Mouse (Mus musculus): Measurements from ENCODE around the gene Coro1b.
"Not testable (repeated sequence)": the region's sequence is repeated elsewhere in the genome, so short reads cannot be mapped to it uniquely, and the experiment has no call there.

Gene Coro1b

GRCm38 (mm10) chr19:4121097-4121805, 27.2 kb upstream of the Coro1b start:
- DNase-seq, result peak; percentile 100

GRCm38 (mm10) chr19:4121896-4122295, 26.5 kb upstream of the Coro1b start:
- DNase-seq, result not testable (repeated sequence)

DNA sequence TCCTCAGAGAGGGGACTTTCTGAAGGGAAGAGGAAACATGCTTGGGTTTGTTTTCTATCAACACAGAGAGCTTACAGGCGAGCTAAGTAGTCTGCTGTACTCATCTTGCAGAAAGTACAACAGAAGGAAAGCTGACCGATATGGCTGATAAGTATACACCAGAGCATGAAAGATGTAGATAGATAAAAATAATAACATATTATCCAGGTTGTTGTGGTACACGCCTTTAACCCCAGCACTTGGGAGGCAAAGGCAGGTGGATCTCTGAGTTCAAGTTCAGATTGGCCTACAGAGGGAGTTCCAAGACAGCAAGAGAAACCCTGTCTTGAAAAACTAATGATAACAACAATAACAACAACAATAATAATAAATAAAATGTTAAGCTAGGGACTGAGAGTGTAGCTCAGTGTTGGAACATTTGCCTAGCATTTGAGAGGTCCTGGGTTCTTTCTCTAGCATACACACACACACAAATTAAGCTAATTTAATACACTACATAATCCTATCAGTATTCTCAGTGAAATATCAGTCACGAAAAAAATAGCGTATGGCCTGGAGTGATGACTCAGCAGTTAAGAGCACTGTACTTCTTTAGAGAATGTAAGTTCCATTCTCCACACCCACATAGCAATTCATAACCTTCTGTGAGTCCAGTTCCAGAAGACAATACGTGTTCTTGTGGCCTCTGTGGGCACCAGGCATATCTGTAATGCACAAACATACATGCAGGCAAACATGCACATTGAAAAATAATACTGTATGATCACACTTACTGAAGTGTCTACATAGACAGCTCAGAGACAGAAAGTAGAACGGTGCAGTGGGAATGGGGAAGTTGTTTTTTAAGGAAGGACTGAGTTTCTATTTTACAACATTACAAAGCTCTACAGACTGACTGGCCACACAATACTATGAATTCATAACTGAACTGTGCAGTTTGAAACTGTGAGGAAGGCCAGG, 25.7 kb upstream of the Coro1b start:
- no peak for DNase-seq

DNA sequence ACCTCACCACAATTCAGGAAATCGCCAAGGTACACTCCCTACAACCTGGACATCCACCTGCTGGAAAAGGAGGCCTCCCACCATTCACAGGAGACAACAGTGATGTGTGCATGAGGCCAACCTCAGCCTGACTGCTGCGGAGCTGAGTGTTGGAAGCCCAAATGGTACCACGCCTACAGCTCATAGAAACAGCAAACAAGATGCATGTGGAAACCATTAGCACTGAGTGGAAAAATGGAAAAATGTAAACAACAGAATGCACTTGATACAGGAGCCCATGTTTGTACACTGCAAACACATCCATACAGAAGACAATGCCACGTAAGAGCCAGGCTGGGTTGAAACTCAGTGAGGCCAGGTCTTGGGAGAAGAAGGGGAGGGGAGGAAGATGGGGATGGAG, 24.0 kb upstream of the Coro1b start:
- DNase-seq, result no peak

DNA sequence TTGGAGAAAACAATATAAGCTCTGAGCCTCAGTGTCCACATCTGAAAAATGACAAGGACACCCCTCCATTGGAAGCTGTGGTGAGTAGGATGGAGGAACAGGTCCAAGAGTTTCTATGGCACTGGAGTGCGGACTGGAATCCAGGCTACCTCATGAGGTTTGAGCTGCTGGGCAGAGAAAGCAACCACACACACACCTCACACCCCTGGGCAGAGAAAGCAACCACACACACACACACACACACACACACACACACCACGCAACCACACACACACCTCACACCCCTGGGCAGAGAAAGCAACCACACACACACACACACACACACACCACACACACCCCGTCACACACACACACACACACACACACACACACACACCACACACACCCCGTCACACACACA, 23.2 kb upstream of the Coro1b start:
- DNase-seq, result peak; percentile 45

DNA sequence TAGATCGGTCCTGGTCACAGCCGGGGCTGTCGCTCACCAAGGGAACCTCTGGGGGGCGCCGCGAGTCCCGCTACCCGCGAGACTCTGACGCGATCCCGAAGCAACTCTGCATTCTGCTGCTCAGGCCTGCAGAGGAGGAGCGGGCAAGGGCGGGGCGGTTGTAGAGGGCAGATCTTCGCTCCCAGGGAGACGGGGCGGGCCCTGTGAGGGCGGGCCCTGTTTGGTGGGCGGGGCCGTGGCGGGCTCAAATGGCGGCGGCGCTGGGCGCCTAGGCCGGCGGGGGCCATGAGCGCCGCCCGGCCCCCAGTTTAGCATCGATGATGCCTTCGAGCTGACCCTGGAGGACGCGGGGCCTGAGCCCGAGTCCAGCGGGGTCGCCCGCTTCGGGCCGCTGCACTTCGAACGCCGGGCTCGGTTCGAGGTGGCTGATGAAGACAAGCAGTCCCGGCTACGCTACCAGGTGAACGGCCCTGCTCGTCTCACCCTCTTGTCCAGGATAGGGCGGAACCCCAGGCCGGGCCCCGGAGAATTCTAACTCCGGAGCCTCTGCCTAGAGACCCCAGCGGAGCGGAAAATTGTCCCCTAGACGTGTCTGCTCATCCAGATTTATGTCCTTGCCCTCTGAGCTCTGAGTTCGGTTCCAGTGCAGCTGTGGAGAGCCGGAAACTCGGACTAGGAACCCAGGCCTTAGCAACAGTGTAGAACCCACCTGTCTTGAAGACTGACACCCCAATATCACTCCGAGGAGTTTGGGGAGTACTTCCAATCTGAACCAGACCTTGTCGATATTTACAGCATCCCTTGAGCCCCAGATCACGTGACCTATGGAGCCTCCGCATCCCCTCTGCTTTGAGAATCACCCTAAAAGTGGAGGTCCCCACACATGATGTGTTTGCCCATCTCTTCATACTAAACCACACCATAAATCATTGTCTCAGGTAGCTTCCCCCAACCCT, 22.4 kb upstream of the Coro1b start, which contains the start of gene Aip:
Aip (minus strand) TSS at position 118 of the 956 bp plus-strand sequence.
- peak; percentile 100 for DNase-seq

GRCm38 (mm10) chr19:4126759-4127495, 21.5 kb upstream of the Coro1b start:
- no peak for DNase-seq

GRCm38 (mm10) chr19:4129462-4129861, 19.0 kb upstream of the Coro1b start:
- no peak for DNase-seq

DNA sequence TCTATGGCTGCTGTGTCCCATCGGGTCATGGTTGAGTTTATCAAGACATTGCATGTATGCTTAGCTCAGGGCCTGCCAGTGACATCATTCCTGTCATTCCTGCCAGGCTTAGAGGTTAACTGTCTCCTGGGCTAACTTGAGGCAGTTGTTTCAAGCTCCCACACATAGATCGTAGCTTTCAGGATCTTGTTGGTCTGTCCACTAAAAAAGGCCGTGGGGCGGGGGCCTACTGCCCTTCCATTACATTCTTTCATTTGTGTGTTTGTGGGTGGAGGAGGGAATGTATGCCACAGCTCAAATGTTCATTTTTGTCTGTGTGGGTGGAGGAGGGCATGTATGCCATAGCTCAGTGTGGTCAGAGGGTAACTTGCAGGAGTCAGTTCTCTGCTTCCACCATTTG, 18.3 kb upstream of the Coro1b start:
- no peak for DNase-seq

GRCm38 (mm10) chr19:4131075-4131474, 17.3 kb upstream of the Coro1b start:
- DNase-seq, result no peak

DNA sequence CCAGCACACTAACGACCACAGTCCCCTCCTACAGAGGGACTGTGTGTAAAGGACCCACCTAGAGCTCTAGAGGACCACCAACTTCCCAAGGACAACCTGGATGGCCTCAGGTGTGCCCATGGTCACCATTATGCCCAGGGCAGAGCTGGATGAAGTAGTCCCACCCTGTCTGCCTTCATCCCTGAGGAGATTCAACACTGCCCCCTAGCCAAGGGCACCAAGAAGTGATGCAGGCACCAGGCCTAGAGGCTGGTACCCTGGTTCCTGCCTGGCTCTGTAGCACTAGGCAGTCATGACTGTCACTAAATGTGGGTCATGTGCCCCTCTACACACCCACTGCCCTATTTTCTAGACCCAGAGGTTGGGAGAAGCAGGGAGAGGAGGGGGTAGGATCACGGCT, 16.7 kb upstream of the Coro1b start:
- DNase-seq, result no peak

DNA sequence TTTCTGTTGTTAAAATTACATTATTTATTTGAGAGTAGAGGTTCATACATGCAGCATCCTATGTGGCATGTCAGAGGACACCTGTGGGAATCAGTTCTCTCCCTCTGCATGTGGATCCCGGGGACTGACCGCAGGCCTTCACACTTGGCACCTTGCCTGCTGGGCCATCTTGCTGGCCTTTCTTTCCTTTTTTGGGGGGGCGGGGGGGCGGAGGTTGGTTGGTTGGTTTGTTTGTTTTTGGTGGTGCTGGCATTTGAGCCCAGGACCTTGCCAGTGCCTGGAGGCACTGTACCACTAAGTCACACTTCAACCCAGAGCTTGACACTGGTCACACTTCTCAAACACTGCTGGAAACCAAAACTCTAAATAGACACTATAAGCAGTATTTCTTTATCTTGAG, 14.1 kb upstream of the Coro1b start:
- DNase-seq, result no peak

DNA sequence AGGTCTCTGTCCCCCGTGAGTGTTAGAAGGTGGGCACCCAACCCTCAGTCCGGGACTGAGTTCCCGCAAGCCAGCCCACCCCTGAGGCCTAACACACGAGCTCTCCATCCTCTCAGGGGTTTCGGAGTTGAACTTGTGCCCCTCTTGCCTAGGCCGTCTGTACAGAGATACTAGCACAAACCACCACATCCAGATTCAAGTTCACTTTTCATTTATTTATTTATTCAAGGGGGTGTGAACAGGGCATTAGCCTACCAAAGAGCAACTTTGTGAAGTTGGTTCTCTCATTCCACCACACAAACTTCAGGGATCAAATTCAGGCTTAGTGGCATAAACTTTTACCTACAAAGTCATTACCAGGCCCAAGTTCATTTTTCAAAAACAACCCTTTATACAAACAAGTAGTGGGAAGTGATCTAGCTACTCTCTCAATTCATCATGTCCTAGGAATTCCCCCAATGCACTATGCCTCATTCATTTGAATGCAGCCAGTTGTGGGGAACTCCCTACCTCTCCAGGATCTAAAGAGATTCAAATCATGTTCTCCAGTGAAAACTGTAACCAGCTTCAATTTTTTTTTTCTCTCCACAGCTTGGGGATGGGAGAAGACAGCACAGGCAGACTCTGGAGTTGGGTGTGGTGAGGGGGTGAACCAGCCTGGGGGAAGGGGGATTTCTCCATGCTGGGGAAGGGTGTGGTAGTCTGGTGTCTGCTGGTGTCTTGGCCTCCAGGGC, 13.0 kb upstream of the Coro1b start:
- not testable (repeated sequence) for DNase-seq

- DNase-seq, result not testable (repeated sequence)
These were observed 12.5 kb upstream of the Coro1b start for GRCm38 (mm10) chr19:4135963-4136345.

DNA sequence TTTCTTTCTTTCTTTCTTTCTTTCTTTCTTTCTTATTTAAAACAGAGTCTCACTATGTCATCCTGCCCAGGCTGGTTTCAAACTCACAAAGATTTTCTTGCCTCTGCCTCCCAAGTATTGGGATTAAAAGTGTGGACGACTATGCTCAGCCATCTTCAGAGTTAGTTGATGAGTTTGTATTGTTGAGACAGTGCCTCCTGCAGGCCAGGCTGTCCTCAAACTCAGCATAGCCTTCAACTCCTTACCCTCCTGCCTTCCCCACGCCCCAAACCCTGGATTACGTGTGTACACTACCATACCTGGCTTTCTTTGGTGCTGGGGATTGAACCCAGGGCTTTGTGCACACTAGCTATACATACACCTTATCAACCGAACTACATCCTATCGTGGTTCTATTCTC, 12.0 kb upstream of the Coro1b start:
- no peak for DNase-seq

GRCm38 (mm10) chr19:4137913-4138312, 10.5 kb upstream of the Coro1b start:
- no peak for DNase-seq

DNA sequence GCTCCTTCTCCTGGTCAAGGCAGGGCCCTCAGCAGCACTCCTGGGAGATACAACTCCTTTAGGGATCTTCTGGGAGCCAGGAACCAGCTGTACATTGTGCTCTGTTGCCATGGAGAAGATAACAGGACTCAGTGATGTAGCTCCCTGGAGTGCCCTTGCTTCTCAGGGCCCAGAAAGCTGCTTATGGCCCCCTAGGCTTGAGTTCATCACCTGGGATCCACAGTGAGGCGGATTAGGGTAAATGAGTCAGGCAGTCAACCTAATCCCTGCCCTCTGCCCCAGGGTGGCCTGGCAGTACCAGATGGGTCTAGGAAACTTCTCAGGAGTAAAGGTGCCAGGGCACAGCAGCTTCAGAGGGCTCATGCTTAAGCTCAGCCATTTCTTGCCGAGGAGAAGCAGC, 9.0 kb upstream of the Coro1b start, which contains the start of gene Gpr152:
Gpr152 (plus strand) TSS at position 342 of the 400 bp plus-strand sequence.
- DNase-seq, result no peak

DNA sequence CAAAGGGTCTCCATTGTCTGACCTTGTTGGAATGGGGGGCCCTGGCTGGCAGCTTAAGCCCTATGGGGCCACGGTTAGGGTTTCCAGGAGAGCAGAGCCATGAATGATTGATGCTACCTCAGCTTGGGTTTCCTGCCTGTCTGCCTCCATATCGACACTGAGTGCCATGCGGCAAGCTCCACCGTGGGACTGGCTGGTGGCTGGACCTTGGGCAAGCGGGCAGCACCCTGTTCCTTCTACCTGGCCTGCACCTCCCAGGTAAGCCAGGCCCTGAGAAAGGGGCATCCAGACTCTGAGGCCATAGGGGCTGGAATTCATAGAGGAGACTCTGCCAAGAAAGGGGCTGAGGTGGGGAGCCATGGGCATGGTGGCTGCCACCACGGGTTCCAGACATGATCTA, 8.3 kb upstream of the Coro1b start:
- no peak for DNase-seq

- no peak for DNase-seq
These were observed 5.8 kb upstream of the Coro1b start for GRCm38 (mm10) chr19:4142416-4143173.

DNA sequence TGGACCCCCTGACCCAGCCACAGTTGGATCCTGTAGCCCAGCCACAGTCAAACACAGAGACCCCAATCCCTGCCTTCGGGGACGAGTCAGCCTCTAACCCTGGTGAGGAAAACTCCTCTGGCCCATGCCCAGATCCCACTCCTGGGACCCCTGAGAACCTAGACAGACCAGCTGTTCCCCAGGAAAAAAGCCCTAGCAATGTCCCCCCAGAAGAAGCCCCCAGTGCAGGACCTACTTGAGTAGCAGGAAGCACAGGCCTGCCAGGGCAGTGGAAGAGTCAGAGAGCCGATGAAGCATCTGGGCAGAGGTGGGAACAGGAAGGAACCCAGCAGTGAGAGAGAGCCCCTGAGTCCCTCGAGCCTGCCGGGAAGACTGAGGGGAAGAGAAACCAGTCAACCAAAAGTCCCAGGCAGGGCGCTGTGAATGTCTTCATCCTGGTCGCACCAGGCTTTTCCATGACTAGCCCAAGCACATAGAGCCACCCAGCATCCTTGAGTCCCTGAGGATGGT, 4.6 kb upstream of the Coro1b start, which contains the start of gene Cabp4:
Cabp4 (minus strand) TSS at position 275 of the 510 bp plus-strand sequence.
- no peak for DNase-seq

All from lung, postnatal 10 days (tissue).